Mouse (Mus musculus): ENCODE data around the gene Fem1a.

DNA sequence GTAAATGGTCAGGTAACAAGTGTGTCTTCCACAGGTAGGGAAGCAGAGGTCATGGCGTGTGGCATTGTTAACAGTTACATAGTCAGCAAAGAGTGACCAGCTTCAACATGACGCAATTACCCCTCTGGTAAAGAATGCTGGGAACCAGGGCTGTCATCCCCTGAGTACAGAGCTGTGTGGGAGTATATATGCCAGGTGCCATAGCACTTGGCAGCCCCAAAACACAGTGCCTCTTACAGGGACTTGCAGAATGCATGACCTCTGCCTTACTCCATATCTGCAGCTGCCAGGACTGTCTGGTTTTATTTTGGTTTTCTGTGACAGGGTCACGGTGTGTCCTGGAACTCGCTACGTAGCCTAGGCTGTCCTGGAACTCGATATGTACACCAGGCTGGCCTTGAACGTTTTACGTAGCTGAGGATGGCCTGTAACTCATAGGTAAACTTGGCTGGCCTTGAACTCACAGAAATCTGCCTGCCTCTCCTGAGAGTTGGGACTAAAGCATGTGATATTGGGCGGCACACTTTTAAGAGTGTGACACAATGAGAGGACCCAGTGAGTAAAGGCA, 48.6 kb upstream of the Fem1a start:
- TF ChIP-seq CTCF (IDR thresholded peaks at IDR 0.05; ENCODE audit: borderline replicate concordance, extremely low read depth, insufficient read depth, insufficient read length) (no peak), POLR2A (IDR thresholded peaks at IDR 0.05; ENCODE audit: borderline replicate concordance, extremely low read depth, insufficient read depth, insufficient read length, poor library complexity, severe bottlenecking) (no peak)

Data from brain, embryonic 14.5 days (tissue).